Mouse (Mus musculus) spleen, adult 2 months (tissue): ENCODE data around the gene AL732309.1.

Source experiments
- CTCF ChIP-seq: fragments of 200-500 bp; IDR thresholded peaks from 2 replicates; pipeline ENCODE4 v1.5.1; 2011; ENCODE audit warnings: mild to moderate bottlenecking, inconsistent platforms; ENCODE audit not compliant: insufficient read depth, insufficient read length, insufficient replicate concordance; ENCODE audit errors: extremely low read depth
- POLR2A ChIP-seq: fragments of 200-500 bp; IDR thresholded peaks from 2 replicates; pipeline ENCODE4 v1.6.1; 2011; ENCODE audit warnings: low read depth, low read length, inconsistent platforms

DNA sequence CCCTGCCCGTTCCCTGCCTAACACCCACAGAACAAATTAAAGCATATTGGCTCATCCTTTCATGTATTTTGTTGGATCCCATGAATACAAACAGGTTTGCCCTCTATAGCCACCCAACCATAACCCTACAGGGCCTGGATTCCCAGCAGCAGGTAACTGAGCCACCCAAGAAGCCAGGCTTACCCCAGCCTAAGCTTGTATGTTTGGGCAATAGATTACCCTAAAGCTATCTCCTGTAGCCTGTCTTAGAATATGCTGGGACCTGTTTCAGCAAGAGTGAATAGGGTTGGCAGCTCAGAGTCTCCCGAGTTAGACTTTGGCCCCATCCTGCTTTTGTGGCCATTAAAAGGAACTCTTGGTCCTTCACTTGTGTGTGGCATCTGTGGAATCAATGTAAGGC is 38.9 kb upstream of the AL732309.1 start:
- TF ChIP-seq POLR2A (no peak), CTCF (no peak)
